Mouse (Mus musculus): Measurements from ENCODE around the gene Mafk.

GRCm38 (mm10) chr5:139827593-139827992, 36.3 kb downstream of the Mafk start:
- TF ChIP-seq CTCF (IDR thresholded peaks at IDR 0.05; ENCODE audit: low read depth, low read length) (no peak), POLR2A (IDR thresholded peaks at IDR 0.05; ENCODE audit: insufficient read depth, low read length) (no peak), EP300 (IDR thresholded peaks at IDR 0.05; ENCODE audit: insufficient read depth, low read depth, low read length) (no peak)
